Mouse (Mus musculus) brain, embryonic 14.5 days (tissue): ENCODE measurements at regions not wholly inside any gene's neighbourhood (a gene's known extent, or its start where the extent isn't known, plus 50 kb on each side); places are given as distances from the start of the nearest gene placed in this dataset.

ENCODE experiments used
- CTCF ChIP-seq: fragments of 200-500 bp; IDR thresholded peaks from 2 replicates; pipeline ENCODE4 v1.5.1; 2012; ENCODE audit warnings: inconsistent platforms, mild to moderate bottlenecking, moderate library complexity, borderline replicate concordance; ENCODE audit not compliant: insufficient read depth, insufficient read length; ENCODE audit errors: extremely low read depth
- POLR2A ChIP-seq: fragments of 200-500 bp; IDR thresholded peaks from 2 replicates; pipeline ENCODE4 v1.6.1; 2012; ENCODE audit warnings: mild to moderate bottlenecking, inconsistent platforms, borderline replicate concordance; ENCODE audit not compliant: poor library complexity, insufficient read depth, insufficient read length, severe bottlenecking; ENCODE audit errors: extremely low read depth

DNA sequence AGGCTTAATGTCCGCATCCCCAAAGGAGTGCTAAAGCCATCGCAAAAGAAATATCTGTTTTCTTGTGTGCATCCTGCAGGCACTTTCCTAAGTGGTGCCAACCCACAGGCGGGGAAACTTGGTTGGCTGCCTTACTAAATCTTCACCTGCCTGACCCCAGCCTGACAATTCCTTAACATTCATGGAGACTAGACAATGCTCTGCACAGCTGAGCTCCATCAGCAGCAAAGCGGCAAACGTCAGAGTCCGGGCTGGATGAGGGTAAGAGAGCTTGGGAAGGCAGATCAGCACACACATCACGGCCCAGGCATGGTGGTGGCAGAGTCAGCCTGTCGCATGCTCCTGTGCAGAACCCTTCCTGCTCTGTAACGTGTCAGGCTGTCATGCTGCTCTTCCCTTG is 209.8 kb upstream of the Tshz3 start:
- TF ChIP-seq CTCF: no peak
- TF ChIP-seq POLR2A: no peak
